Mouse (Mus musculus): Measurements from ENCODE around the gene Rgl2.
"Not testable (repeated sequence)": the region's sequence is repeated elsewhere in the genome, so short reads cannot be mapped to it uniquely, and the experiment has no call there.

Gene Rgl2

GRCm38 (mm10) chr17:33948090-33948904 lies 19.0 kb downstream of the Rgl2 start:
- DNase-seq (ENCODE audit: low spot score in 2 of 2), result no peak

GRCm38 (mm10) chr17:33948905-33949537 lies 19.7 kb downstream of the Rgl2 start:
- no peak for DNase-seq (ENCODE audit: low spot score in 2 of 2)

- no peak for DNase-seq (ENCODE audit: low spot score in 2 of 2)
Observed at GRCm38 (mm10) chr17:33950131-33950625, 20.8 kb downstream of the Rgl2 start.

- peak; percentile 57 to 73 for DNase-seq (ENCODE audit: low spot score in 2 of 2)
Observed at GRCm38 (mm10) chr17:33951021-33951946, 21.9 kb downstream of the Rgl2 start, which contains the start of gene B3galt4. Gene B3galt4 (minus strand): TSS chr17:33951488.

GRCm38 (mm10) chr17:33952015-33952414 lies 22.7 kb downstream of the Rgl2 start:
- not testable (repeated sequence) for DNase-seq (ENCODE audit: low spot score in 2 of 2)

GRCm38 (mm10) chr17:33952879-33953278 lies 23.5 kb downstream of the Rgl2 start:
- DNase-seq (ENCODE audit: low spot score in 2 of 2), result no peak

GRCm38 (mm10) chr17:33953310-33953709 lies 24.0 kb downstream of the Rgl2 start:
- DNase-seq (ENCODE audit: low spot score in 2 of 2), result no peak

GRCm38 (mm10) chr17:33953961-33954565 lies 24.7 kb downstream of the Rgl2 start:
- no peak for DNase-seq (ENCODE audit: low spot score in 2 of 2)

- no peak for DNase-seq (ENCODE audit: low spot score in 2 of 2)
Observed at GRCm38 (mm10) chr17:33954646-33955554, 25.6 kb downstream of the Rgl2 start.

GRCm38 (mm10) chr17:33955555-33956214 lies 26.3 kb downstream of the Rgl2 start, which contains the start of the genes Vps52 and Rps18:
Gene Vps52 (plus strand): TSS chr17:33955812.
Gene Rps18 (minus strand): TSS chr17:33956001.
- DNase-seq (ENCODE audit: low spot score in 2 of 2), result peak; percentile 94 to 96

- DNase-seq (ENCODE audit: low spot score in 2 of 2), result no peak
Observed at GRCm38 (mm10) chr17:33956336-33956735, 27.0 kb downstream of the Rgl2 start.

- DNase-seq (ENCODE audit: low spot score in 2 of 2), result no peak
Observed at GRCm38 (mm10) chr17:33957493-33957892, 28.1 kb downstream of the Rgl2 start.

GRCm38 (mm10) chr17:33958451-33958850 lies 29.1 kb downstream of the Rgl2 start:
- no peak for DNase-seq (ENCODE audit: low spot score in 2 of 2)

GRCm38 (mm10) chr17:33959135-33959534 lies 29.8 kb downstream of the Rgl2 start:
- no peak for DNase-seq (ENCODE audit: low spot score in 2 of 2)

GRCm38 (mm10) chr17:33959948-33960347 lies 30.6 kb downstream of the Rgl2 start:
- DNase-seq (ENCODE audit: low spot score in 2 of 2), result no peak

- DNase-seq (ENCODE audit: low spot score in 2 of 2), result no peak
Observed at GRCm38 (mm10) chr17:33962876-33963275, 33.5 kb downstream of the Rgl2 start.

- DNase-seq (ENCODE audit: low spot score in 2 of 2), result no peak
Observed at GRCm38 (mm10) chr17:33965082-33965845, 35.9 kb downstream of the Rgl2 start.

GRCm38 (mm10) chr17:33965846-33966550 lies 36.7 kb downstream of the Rgl2 start:
- no peak for DNase-seq (ENCODE audit: low spot score in 2 of 2)

Measured in urinary bladder, postnatal 36 days (tissue).